Mouse (Mus musculus): ENCODE results near the gene Ap5b1. TPM values are rescaled to one million over a fixed set of nuclear protein-coding genes. Genes with fewer than 3 reads are reported as not detected.

Gene Ap5b1
- total RNA-seq (2015) = 18.3 and 23.2 TPM in 2 replicates
- total RNA-seq (2017) = 16.4 and 22.5 TPM in 2 replicates

GRCm38 (mm10) chr19:5567534-5568469, at the start of gene Ap5b1:
Gene Ap5b1, plus strand, starts transcription at chr19:5568025.
- peak; percentile 56 for ATAC-seq (ENCODE audit: poor library complexity, severe bottlenecking)

- no peak for ATAC-seq (ENCODE audit: poor library complexity, severe bottlenecking)
Measured at GRCm38 (mm10) chr19:5518721-5519120, 49.1 kb upstream of the Ap5b1 start.

- ATAC-seq (ENCODE audit: poor library complexity, severe bottlenecking) = no peak
Measured at GRCm38 (mm10) chr19:5525204-5525603, 42.6 kb upstream of the Ap5b1 start.

- ATAC-seq (ENCODE audit: poor library complexity, severe bottlenecking) = peak; percentile 99
Measured at GRCm38 (mm10) chr19:5529325-5530137, 38.3 kb upstream of the Ap5b1 start.

- no peak for ATAC-seq (ENCODE audit: poor library complexity, severe bottlenecking)
Measured at GRCm38 (mm10) chr19:5530138-5530524, 37.7 kb upstream of the Ap5b1 start.

GRCm38 (mm10) chr19:5532520-5532919, 35.3 kb upstream of the Ap5b1 start:
- ATAC-seq (ENCODE audit: poor library complexity, severe bottlenecking) = no peak

- no peak for ATAC-seq (ENCODE audit: poor library complexity, severe bottlenecking)
Measured at GRCm38 (mm10) chr19:5538786-5539185, 29.0 kb upstream of the Ap5b1 start.

GRCm38 (mm10) chr19:5543362-5543761, 24.5 kb upstream of the Ap5b1 start:
- no peak for ATAC-seq (ENCODE audit: poor library complexity, severe bottlenecking)

- no peak for ATAC-seq (ENCODE audit: poor library complexity, severe bottlenecking)
Measured at GRCm38 (mm10) chr19:5544031-5544430, 23.8 kb upstream of the Ap5b1 start.

- no peak for ATAC-seq (ENCODE audit: poor library complexity, severe bottlenecking)
Measured at GRCm38 (mm10) chr19:5547471-5548056, 20.3 kb upstream of the Ap5b1 start.

GRCm38 (mm10) chr19:5553802-5554201, 14.0 kb upstream of the Ap5b1 start:
- no peak for ATAC-seq (ENCODE audit: poor library complexity, severe bottlenecking)

GRCm38 (mm10) chr19:5554212-5554611, 13.6 kb upstream of the Ap5b1 start:
- ATAC-seq (ENCODE audit: poor library complexity, severe bottlenecking) = no peak

GRCm38 (mm10) chr19:5558169-5558568, 9.7 kb upstream of the Ap5b1 start:
- no peak for ATAC-seq (ENCODE audit: poor library complexity, severe bottlenecking)

GRCm38 (mm10) chr19:5558770-5559169, 9.1 kb upstream of the Ap5b1 start:
- ATAC-seq (ENCODE audit: poor library complexity, severe bottlenecking) = no peak

GRCm38 (mm10) chr19:5559229-5559628, 8.6 kb upstream of the Ap5b1 start:
- ATAC-seq (ENCODE audit: poor library complexity, severe bottlenecking) = no peak

GRCm38 (mm10) chr19:5559631-5560456, 8.0 kb upstream of the Ap5b1 start:
- peak; percentile 64 for ATAC-seq (ENCODE audit: poor library complexity, severe bottlenecking)

GRCm38 (mm10) chr19:5560457-5561041, 7.3 kb upstream of the Ap5b1 start, which contains the start of gene Ovol1:
Gene Ovol1, minus strand, starts transcription at chr19:5560646.
- ATAC-seq (ENCODE audit: poor library complexity, severe bottlenecking) = no peak

GRCm38 (mm10) chr19:5561252-5561790, 6.5 kb upstream of the Ap5b1 start:
- no peak for ATAC-seq (ENCODE audit: poor library complexity, severe bottlenecking)

- no peak for ATAC-seq (ENCODE audit: poor library complexity, severe bottlenecking)
Measured at GRCm38 (mm10) chr19:5561886-5562285, 5.9 kb upstream of the Ap5b1 start.

- no peak for ATAC-seq (ENCODE audit: poor library complexity, severe bottlenecking)
Measured at GRCm38 (mm10) chr19:5562776-5563175, 5.0 kb upstream of the Ap5b1 start.
